Mouse (Mus musculus) hindbrain, embryonic 12.5 days (tissue): Measurements from ENCODE around the gene Zfp618. TPM values are rescaled to one million over a fixed set of nuclear protein-coding genes. Genes with fewer than 3 reads are reported as not detected.

Experiments used
- ATAC-seq: fragments of 200-750 bp; cut with Nextera tagmentation; 2 replicates; pipeline ENCODE4 v1.8.0; 2017; ENCODE audit warnings: moderate TSS enrichment; ENCODE audit not compliant: low FRiP score
- H3K27ac ChIP-seq: fragments of 300-500 bp; sonication (generic); 2 replicates; pipeline ENCODE4 v1.5.1; 2016; ENCODE audit warnings: mild to moderate bottlenecking
- H3K27me3 ChIP-seq: fragments of 300-500 bp; sonication (generic); 2 replicates; pipeline ENCODE4 v1.6.1; 2016; ENCODE audit warnings: mild to moderate bottlenecking
- H3K36me3 ChIP-seq: fragments of 300-500 bp; sonication (generic); 2 replicates; pipeline ENCODE4 v1.6.1; 2016; ENCODE audit warnings: mild to moderate bottlenecking
- H3K4me1 ChIP-seq: fragments of 300-500 bp; sonication (generic); 2 replicates; pipeline ENCODE4 v1.6.1; 2016
- H3K4me2 ChIP-seq: fragments of 300-500 bp; sonication (generic); replicated peaks from 2 replicates; pipeline ENCODE4 v1.6.1; 2016; ENCODE audit warnings: mild to moderate bottlenecking
- H3K4me3 ChIP-seq: fragments of 300-500 bp; sonication (generic); 2 replicates; pipeline ENCODE4 v1.5.1; 2016; ENCODE audit warnings: mild to moderate bottlenecking
- H3K9ac ChIP-seq: fragments of 300-500 bp; sonication (generic); 2 replicates; pipeline ENCODE4 v1.6.1; 2016; ENCODE audit warnings: mild to moderate bottlenecking, moderate library complexity
- H3K9me3 ChIP-seq: fragments of 300-500 bp; sonication (generic); replicated peaks from 2 replicates; pipeline ENCODE4 v1.6.1; 2016; ENCODE audit warnings: mild to moderate bottlenecking
- WGBS: fragments of 180-500 bp; shearing (Covaris S2); methylation state at CpG from one replicate; pipeline ENCODE4 v1.1.7; 2016; 5-methylcytosine and 5-hydroxymethylcytosine counted together
- polyA plus RNA-seq: library from polyadenylated mRNA; unstranded; fragments of >200 nt; fragmentation: Nextera tagmentation; extraction: Ambion mirVana; gene quantifications from 2 replicates; pipeline ENCODE4 v1.2.1, GENCODE M21; 2016

Zfp618 gene
- polyA plus RNA-seq, 1 experiment from 2014 or later, result 57.8 TPM

DNA sequence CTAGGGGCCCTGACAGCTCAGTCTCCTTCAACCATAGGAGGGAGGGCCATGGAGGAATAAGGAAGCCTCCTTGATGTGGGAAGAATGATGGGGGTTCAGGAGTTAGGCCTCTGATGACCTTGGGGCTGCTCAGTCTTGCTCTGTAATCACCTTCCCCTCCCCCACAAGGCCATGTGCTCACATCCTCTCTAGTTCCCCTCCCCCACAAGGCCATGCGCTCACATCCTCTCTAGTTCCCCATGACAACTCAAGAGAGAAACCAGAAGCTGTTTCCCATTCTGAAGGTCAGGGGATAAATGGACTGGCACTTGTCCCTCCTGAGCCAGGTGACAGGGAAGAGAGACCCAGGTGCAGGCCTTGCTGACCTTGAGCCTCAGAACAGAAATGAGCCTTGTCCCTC lies 124.1 kb downstream of the Zfp618 start:
- Histone ChIP-seq H3K4me3 (no peak overlapping the region), H3K27me3 (no peaks in the 10 kb centered on the region), H3K27ac (no peak overlapping the region; the same call in 1 of the 2 replicates), H3K36me3 (peaks cover 49% of the 10 kb centered on the region), H3K9me3 (no peaks in the 10 kb centered on the region), H3K4me2 (no peak overlapping the region), H3K9ac (no peak overlapping the region), H3K4me1 (0 out of 2 replicates have a peak, but pooled peaks cover 4% of the 10 kb centered on the region)
- 92% methylated on average over 1 of the region's 1 CpGs for WGBS
- no peak; the same call in 1 of the 2 replicates for ATAC-seq

DNA sequence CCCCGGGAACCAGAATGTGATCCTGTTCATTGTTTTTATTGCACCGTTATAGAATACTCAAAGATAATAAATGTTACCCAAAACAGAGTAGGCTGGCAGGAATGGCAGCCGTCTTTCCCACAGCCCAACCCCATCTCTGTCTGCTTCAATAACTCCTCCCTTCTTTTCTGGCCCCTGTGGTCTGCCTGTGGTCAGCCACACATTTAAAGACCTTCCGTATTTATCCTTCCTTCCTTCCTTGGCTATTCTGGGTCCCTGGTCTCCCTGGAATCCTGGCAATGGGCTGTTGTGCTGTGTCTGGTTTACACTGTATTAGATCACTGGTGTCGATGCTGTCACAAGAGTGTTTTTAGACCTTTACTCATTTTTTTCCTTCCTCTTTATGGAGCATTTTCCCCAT lies 125.8 kb downstream of the Zfp618 start:
- no peak overlapping the region for H3K27ac ChIP-seq
- H3K36me3 ChIP-seq, result peaks cover 62% of the 10 kb centered on the region
- no peak overlapping the region for H3K4me3 ChIP-seq
- H3K4me1 ChIP-seq, result 0 out of 2 replicates have a peak, but pooled peaks cover 4% of the 10 kb centered on the region
- ATAC-seq, result no peak
- H3K27me3 ChIP-seq, result no peaks in the 10 kb centered on the region
- H3K4me2 ChIP-seq, result no peak overlapping the region
- WGBS, result 86% methylated on average over 5 of the region's 5 CpGs
- no peaks in the 10 kb centered on the region for H3K9me3 ChIP-seq
- H3K9ac ChIP-seq, result no peak overlapping the region

DNA sequence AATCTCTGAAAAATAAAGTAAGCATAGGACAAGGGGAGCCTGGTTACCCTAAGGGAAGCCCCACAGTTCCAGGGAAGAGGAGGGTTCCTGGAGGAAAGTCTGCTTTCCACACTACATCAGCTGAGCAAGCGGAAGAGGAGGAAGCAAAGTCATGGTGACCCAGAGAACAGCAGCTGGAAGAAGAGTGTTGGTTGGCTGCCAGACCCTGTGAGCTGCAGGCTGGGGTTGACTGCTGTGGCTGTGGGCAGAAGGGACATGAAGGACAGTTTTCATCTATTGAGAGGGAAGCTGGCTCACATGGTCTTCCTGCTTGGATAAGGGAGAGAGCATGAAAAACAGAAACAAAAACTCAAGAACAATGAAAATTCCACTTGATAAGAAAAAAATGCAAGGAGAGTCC lies 132.2 kb downstream of the Zfp618 start:
- Histone ChIP-seq H3K4me3 (no peak overlapping the region), H3K27ac (no peak overlapping the region), H3K36me3 (peaks cover 62% of the 10 kb centered on the region), H3K9ac (no peak overlapping the region), H3K4me1 (no peaks in the 10 kb centered on the region), H3K9me3 (no peaks in the 10 kb centered on the region), H3K4me2 (no peak overlapping the region), H3K27me3 (no peaks in the 10 kb centered on the region)
- no peak for ATAC-seq
- WGBS, result 86% methylated on average over 1 of the region's 1 CpGs

DNA sequence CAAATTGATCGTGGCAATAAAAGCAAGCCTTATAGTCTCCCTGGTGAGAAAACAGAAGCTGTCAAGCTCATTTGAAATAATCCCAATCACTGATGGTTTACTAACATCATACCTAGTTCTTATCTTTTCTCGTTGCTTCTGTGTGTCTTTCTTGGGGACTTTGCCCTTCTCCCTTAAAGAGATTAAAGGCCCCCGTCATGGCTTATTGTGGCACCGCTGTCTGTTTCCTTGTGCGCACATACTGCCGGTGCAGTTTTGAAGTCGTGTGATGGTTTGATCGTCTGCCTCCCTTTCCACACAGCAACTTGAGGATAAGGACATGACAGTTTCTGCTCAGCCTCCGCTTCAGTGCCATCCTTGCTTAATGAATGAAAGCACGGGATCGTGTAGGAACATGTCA lies 135.1 kb downstream of the Zfp618 start:
- H3K4me3 ChIP-seq, result no peak overlapping the region
- no peak overlapping the region for H3K27ac ChIP-seq
- no peak overlapping the region for H3K9ac ChIP-seq
- no peak overlapping the region for H3K4me2 ChIP-seq
- WGBS, result 96% methylated on average over 11 of the region's 11 CpGs
- H3K27me3 ChIP-seq, result no peaks in the 10 kb centered on the region
- no peaks in the 10 kb centered on the region for H3K4me1 ChIP-seq
- H3K36me3 ChIP-seq, result peaks cover 64% of the 10 kb centered on the region
- no peak for ATAC-seq
- no peaks in the 10 kb centered on the region for H3K9me3 ChIP-seq

DNA sequence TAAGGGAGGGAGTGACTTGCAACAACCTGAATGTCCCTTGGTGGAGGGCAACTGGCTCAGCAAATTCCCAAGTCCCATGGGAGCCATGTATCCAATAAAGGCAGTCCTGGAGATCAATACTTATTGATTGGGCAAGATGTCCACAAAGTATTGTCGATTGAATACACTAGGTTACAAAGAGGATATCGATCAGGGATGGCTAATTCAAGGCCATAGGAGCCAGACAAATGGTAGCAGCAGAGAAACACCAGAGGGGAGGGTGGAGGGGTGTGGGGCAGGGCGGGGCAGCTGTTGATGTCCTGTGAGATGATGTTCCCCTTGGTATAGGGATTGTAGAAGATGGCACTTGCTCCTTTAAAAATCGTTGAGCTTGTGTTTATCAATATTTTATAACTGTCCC lies 136.7 kb downstream of the Zfp618 start:
- no peaks in the 10 kb centered on the region for H3K9me3 ChIP-seq
- no peak for ATAC-seq
- 94% methylated on average over 4 of the region's 4 CpGs for WGBS
- no peaks in the 10 kb centered on the region for H3K4me1 ChIP-seq
- no peak overlapping the region for H3K4me3 ChIP-seq
- H3K27me3 ChIP-seq, result no peaks in the 10 kb centered on the region
- no peak overlapping the region for H3K9ac ChIP-seq
- H3K36me3 ChIP-seq, result peaks cover 60% of the 10 kb centered on the region
- H3K4me2 ChIP-seq, result no peak overlapping the region
- no peak overlapping the region for H3K27ac ChIP-seq

DNA sequence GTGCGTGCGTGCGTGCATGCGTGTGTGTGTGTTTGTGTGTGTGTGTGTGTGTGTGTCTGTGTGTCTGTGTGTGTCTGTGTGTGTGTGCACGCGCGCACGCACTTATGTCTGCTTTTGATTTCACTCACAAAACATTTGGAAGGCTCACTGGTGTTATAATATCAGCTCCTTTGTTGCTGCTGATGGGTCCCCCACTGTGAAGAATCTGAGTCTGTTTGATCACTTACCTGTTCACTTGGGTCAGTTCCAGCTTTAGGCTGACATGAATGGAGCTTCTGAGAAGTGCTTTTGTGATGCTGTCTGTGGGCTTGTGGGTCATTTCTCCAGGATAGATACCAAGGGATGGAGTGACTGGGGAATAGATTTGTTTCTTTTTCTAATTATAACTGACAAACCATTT lies 140.3 kb downstream of the Zfp618 start:
- Histone ChIP-seq H3K27me3 (no peaks in the 10 kb centered on the region), H3K27ac (no peak overlapping the region), H3K36me3 (peaks cover 46% of the 10 kb centered on the region), H3K4me2 (no peak overlapping the region), H3K4me3 (no peak overlapping the region), H3K4me1 (no peaks in the 10 kb centered on the region), H3K9me3 (no peaks in the 10 kb centered on the region), H3K9ac (no peak overlapping the region)
- 96% methylated on average over 8 of the region's 8 CpGs for WGBS
- ATAC-seq, result no peak

DNA sequence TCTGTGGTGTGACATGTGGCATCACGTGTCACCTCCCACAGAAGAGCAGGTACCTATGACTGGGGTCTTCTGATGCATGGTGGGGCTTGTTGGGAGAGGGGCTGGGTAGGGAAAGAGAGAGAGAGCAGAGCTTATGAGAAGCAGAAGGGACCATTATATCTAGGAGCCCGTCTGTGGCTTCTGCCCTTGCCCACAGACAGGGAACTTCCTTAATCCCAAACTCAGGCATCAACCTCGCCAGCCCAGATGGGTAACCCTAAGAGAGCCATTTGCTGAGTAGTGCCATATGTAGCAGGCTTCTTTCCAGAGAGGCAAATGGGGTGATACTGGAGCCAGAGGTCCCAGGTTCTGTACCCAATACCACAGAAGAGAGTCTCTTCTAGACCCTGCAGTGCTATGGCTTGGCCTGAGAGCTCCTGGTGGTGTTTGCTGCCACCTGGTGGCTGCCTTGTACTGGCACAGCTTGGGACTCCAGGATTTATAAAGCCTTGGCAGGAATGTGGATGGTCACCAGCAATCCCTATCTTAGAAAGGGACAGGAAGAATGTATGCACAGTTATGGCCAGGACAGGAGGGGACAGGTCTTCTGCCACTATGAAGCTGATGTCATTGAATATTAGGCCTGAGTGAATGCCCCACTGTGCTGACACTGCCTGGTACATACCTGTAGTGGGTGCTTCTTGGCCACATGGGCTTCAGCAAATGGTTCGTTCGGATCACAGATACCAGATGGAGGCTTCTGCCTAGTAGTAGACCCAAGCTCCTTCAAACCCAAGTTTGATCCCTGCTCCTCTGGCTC lies 153.5 kb downstream of the Zfp618 start:
- no peaks in the 10 kb centered on the region for H3K4me1 ChIP-seq

DNA sequence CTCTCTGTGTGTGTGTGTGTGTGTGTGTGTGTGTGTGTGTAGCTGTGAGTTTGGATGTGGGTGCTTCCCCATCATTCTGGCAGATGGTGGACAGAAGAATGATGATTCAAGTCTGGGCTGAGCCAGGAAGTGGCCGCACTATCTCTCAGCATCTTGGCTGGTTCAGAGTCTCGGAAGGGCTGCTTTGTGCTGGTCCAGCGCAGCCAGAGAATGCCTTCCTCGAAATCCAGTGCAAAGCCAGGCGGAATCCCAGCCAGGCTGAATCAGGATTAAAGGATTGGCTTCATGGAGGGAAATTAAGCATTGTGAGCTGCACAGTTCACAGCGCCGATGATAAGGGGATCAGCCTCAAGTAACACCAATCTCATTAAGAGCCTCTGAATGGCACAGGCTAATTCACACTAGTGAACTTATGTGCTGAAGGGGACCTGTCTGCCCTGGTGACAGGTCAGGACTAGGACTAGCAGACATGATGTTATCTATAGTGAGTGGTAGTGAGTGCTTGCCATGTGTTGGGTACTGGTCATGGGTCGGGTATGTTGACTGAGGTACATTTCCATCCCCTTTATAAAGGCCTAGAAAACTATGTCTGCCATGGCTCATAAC lies 159.6 kb downstream of the Zfp618 start:
- peaks cover 56% of the 10 kb centered on the region for H3K36me3 ChIP-seq
- 82% methylated on average over 8 of the region's 8 CpGs for WGBS
- no peak overlapping the region for H3K4me3 ChIP-seq
- H3K4me2 ChIP-seq, result no peak overlapping the region
- no peaks in the 10 kb centered on the region for H3K27me3 ChIP-seq
- no peak overlapping the region for H3K27ac ChIP-seq
- H3K9me3 ChIP-seq, result no peaks in the 10 kb centered on the region; the same call in 1 of the 2 replicates
- no peaks in the 10 kb centered on the region for H3K4me1 ChIP-seq
- no peak for ATAC-seq
- H3K9ac ChIP-seq, result no peak overlapping the region

More for the DNA sequence above, 153.5 kb downstream of the Zfp618 start:
- no peak overlapping the region for H3K4me2 ChIP-seq
- H3K9ac ChIP-seq, result no peak overlapping the region
- H3K36me3 ChIP-seq, result peaks cover 55% of the 10 kb centered on the region
- peak; percentile 91 for ATAC-seq
- no peaks in the 10 kb centered on the region; the same call in 1 of the 2 replicates for H3K9me3 ChIP-seq
- no peak overlapping the region for H3K27ac ChIP-seq
- no peaks in the 10 kb centered on the region for H3K27me3 ChIP-seq
- WGBS, result 86% methylated on average over 5 of the region's 5 CpGs
- H3K4me3 ChIP-seq, result no peak overlapping the region

DNA sequence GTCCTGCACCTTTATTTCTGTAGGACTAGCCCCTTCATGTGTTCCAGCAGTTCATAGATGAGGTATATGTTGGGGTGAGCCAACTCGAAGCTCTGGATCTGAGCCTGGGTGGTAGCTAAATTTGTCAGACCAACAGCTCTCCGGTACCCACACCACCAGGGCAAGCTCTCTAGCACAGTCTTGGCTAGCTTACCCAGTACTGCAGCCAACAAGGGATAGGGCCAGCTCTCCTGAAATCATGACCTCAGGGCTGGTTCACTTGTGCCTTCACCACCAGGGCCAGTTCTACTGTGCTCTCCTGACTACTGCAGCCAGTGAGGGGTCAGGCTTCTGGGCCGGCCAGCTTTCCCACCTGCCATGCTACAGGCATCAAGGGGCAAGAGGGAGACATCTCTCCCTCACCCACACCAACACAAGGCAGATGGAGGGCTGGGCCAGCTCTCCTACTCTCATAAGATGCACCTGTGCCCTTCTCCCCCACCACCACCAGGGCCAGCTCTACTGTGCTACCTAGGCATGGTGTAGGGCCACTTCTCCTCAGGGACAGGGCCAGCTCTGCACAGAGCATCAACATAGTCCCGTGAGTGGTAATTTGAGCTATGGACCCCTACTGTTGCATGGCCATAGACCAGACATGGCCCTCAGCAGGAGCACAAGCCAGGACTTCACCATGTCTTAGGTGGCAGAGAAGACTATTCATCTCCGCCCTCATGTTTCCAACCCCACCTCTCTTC lies 164.7 kb downstream of the Zfp618 start:
- no peak overlapping the region for H3K9ac ChIP-seq
- no peaks in the 10 kb centered on the region for H3K27me3 ChIP-seq
- WGBS, result 90% methylated on average over 5 of the region's 5 CpGs
- H3K4me2 ChIP-seq, result no peak overlapping the region
- H3K36me3 ChIP-seq, result peaks cover 53% of the 10 kb centered on the region
- H3K9me3 ChIP-seq, result no peaks in the 10 kb centered on the region
- H3K27ac ChIP-seq, result no peak overlapping the region
- no peak for ATAC-seq
- H3K4me1 ChIP-seq, result no peaks in the 10 kb centered on the region
- H3K4me3 ChIP-seq, result no peak overlapping the region

DNA sequence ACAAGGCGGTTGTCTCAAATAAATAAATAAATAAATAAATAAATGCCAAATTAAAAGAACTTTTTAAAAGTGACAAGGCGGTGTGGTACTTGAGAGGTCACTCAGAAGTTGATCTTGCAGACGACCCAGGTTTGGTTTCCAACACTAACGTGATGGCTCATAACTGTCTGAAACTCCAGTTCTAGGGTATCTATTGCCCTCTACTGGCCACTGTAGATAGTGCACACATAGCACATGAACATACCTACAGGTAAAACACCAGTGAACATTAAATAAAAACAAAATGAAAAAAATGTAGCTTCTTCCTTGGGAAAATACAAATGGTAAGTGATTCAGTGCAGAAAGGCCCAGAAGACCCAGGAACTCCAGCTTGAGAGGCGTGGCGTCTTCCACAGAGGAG lies 181.9 kb downstream of the Zfp618 start:
- Histone ChIP-seq H3K9me3 (peaks cover 4% of the 10 kb centered on the region; the same call in 1 of the 2 replicates), H3K4me1 (no peaks in the 10 kb centered on the region), H3K27me3 (no peaks in the 10 kb centered on the region; the same call in 1 of the 2 replicates), H3K36me3 (no peaks in the 10 kb centered on the region), H3K27ac (no peak overlapping the region), H3K4me2 (no peak overlapping the region), H3K9ac (no peak overlapping the region), H3K4me3 (no peak overlapping the region)
- 95% methylated on average over 6 of the region's 6 CpGs for WGBS
- no peak for ATAC-seq

DNA sequence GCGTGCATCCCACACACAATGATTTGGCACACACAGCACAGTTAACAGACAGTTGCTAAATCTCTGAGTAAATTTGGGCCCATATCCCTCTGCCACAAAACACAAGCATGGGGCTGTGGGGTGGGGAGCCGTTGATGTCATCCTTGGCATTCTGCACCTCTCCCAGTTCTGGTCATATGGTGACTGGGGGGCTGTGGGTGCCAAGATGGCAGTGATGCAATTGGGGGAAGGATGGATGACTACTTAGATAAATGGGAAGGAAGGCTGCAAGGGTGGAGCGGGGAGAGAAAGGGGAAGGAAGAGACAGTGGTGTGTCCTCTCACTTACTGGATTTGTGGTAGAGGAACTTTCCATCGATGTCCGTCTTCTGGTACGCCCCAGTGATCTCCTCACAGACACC lies 185.8 kb downstream of the Zfp618 start:
- H3K4me2 ChIP-seq, result no peak overlapping the region
- no peak overlapping the region for H3K27ac ChIP-seq
- WGBS, result 88% methylated on average over 6 of the region's 6 CpGs
- H3K27me3 ChIP-seq, result no peaks in the 10 kb centered on the region; the same call in 1 of the 2 replicates
- no peak for ATAC-seq
- H3K9ac ChIP-seq, result no peak overlapping the region
- peaks cover 4% of the 10 kb centered on the region; the same call in 1 of the 2 replicates for H3K9me3 ChIP-seq
- H3K4me3 ChIP-seq, result no peak overlapping the region
- H3K4me1 ChIP-seq, result no peaks in the 10 kb centered on the region
- no peaks in the 10 kb centered on the region for H3K36me3 ChIP-seq

DNA sequence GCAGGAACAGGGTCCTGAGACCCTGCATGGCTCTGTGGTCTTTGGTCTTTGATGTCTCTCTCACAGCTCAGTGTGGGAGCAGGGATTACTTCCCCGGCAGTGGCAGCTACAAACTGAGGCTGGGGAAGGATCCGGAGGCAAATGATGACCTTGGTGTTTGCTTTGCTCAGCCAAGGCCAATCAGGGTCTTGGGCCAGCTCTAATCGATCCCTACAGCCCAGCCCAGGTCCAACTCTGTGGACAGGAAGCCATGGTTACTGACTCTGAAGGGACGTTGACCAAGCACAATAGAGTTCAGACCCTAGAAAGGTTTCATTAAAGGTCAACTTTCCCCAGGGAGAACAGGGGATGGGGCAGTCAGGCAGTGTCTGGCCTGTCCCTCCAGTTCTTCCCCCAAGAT lies 188.7 kb downstream of the Zfp618 start:
- Histone ChIP-seq H3K4me1 (no peaks in the 10 kb centered on the region), H3K4me2 (no peak overlapping the region), H3K36me3 (no peaks in the 10 kb centered on the region), H3K9me3 (no peaks in the 10 kb centered on the region), H3K4me3 (no peak overlapping the region), H3K27ac (no peak overlapping the region), H3K9ac (no peak overlapping the region), H3K27me3 (no peaks in the 10 kb centered on the region)
- 61% methylated on average over 4 of the region's 4 CpGs for WGBS
- no peak for ATAC-seq
